Mouse (Mus musculus): ENCODE measurements around the gene Naa25.
"Not testable (repeated sequence)": the region's sequence is repeated elsewhere in the genome, so short reads cannot be mapped to it uniquely, and the experiment has no call there.

The Naa25 gene

GRCm38 (mm10) chr5:121397187-121398145 lies at the start of gene Naa25:
Gene Naa25 (plus strand): TSS chr5:121397936.
- peak; percentile 78 for DNase-seq (ENCODE audit: low spot score)

- no peak for DNase-seq (ENCODE audit: low spot score)
Measured at GRCm38 (mm10) chr5:121359229-121359628, 38.5 kb upstream of the Naa25 start.

DNA sequence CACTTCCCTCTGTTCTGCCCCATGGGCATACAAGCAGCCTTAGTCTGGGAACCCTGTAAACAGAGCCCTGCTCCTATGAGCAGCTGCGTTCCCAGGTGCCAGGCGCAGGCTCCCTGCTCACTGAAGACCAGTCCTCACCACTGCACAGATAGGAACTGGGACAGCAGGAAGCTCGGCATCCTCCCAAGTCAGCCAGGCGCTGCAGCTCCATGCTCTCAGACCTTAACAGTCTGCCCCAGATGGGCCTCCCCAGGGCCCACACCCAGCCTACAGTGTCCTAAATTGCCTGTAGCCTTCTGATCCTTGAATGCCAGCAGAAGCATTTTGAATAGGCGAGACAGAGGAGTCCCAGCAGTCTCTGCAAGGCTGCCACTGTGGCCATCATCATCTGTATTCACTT lies 36.0 kb upstream of the Naa25 start:
- DNase-seq (ENCODE audit: low spot score), result no peak

DNA sequence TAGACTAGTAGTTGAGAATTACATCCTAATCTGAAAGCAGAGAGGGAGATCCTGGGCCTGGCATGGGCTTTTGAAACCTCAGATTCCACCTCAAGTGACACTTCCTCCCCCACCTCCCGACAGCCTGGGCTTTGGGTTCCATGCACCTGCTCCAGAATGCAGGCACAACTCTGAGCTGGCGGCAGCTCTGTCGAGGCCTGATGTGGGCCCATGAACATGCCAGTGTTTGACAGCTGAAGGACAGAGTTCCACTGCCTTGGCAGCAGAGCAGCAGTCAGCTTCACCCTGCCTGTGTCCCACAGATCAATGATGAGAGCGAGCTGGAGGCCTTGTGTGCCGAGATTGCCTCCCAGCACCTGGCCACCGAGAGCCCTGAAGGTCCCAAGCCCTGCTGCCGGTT lies 34.3 kb upstream of the Naa25 start:
- no peak for DNase-seq (ENCODE audit: low spot score)

- DNase-seq (ENCODE audit: low spot score), result no peak
Measured at GRCm38 (mm10) chr5:121366449-121367225, 31.1 kb upstream of the Naa25 start.

DNA sequence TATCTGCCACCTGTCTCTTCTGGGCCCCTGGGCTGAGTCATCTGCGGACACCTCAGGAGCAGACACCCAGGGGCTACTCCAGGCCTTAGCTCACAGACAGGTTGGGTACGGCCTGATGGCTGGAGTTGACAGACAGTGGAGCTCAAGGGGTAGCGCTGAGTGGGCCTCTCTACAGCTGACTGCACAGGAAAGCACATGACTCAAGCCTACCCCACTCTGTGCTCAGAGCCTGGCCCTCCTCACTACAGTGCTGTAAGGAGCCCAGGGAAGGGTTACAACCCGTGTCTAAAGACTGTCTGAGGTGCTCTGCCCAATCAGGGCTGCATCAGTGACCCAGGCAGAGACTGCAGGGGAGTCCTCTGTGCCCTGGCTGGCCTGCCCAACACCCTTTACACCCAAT lies 30.5 kb upstream of the Naa25 start:
- DNase-seq (ENCODE audit: low spot score), result no peak

DNA sequence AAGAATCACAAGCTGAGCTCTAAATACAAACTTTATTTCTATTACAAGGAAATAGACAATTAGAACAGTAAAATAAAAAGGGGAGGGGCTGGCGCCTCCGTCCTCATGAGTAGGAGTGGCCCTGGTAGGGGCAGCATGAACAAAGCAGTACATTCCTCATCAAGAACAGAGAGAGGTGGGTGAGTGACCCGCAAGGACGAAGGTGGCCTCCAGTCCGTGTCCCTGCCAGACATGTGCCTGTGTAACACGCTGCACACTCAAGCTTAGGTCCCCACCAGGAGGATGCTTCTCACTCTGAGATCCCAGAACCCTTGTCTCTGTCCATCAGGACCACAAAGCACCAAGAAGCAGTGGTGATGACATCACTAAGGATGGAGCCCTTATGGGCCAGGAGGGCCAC lies 26.0 kb upstream of the Naa25 start:
- no peak for DNase-seq (ENCODE audit: low spot score)

GRCm38 (mm10) chr5:121374790-121375189 lies 22.9 kb upstream of the Naa25 start:
- no peak for DNase-seq (ENCODE audit: low spot score)

GRCm38 (mm10) chr5:121376972-121377371 lies 20.8 kb upstream of the Naa25 start:
- DNase-seq (ENCODE audit: low spot score), result not testable (repeated sequence)

DNA sequence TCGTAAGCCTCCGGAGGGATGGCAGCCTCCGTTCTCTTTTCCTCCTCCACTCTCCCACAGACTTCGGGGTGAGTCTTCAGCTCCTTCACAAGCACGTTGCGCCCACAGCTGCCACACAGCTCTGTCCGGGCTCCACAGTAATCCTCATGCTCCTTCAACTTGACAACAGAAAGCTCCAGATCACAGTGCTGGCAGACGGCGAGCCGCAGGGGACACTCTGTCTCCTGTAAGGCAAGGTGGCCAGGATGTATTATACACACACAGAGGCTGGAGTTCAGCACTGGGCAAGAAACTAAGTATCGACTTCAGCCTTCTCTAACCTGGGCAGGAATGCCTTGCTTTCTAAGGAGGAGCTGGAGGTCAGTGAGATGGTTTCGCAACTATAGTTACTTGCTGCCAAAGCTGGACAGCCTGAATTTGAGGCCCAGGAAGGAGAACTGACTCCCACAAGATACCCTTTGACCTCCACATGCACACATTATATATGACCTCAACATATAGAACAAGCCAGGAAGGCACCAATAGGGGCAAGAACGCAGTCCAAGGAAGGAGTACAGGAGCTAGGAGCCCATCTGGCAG lies 19.0 kb upstream of the Naa25 start:
- no peak for DNase-seq (ENCODE audit: low spot score)

DNA sequence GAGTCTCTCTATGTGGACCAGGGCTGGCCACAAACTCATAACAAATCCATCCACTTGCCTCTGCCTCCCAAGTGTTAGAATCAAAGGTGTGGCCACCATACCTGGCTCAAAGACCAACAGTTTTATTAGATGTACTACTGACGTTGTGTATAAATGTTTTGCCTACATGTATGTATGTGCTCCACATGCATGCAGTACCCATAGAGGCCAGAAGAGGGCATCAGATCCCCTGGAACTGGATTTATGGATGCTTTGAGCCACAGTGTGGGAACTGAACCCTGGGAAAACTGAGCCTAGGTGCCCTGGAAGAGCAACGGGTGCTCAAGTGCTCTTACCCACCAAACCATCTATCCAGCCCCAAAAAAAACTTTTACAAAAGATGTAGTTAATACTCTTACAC lies 17.0 kb upstream of the Naa25 start:
- DNase-seq (ENCODE audit: low spot score), result no peak

- DNase-seq (ENCODE audit: low spot score), result no peak
Measured at GRCm38 (mm10) chr5:121383857-121384756, 13.6 kb upstream of the Naa25 start.

DNA sequence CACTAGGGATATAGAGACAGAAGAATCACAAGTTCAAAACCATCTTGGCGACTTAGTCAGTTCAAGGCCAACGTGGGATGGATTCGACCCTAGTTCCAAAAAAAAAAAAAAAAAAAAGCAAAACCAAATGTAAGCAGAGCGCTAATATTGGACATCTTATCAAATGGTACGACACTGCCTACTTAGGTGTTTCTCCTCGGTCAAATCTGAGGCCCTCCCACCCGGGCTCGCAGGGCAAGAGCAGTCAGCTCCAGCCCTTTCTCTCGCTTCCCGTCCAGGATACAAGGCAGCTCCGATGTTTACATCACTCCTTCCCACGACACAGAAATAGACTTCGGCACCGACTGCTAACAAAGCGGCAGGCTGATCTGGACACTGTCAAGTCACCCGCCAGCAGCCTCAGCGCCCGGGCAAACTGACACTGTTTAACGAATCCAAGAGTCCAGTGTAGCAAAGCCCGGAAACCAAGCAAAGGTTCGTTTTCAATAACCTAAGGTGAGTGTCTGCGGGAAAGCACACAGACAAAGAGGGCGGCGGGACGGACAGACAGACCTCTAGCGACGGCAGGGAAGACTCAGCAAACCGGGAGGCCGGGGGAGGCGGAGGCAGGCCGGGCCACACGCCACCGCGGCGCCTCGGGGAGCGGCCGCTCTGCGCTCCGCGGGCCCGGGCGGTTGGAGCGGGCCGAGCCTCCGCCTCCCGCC lies 12.8 kb upstream of the Naa25 start:
- DNase-seq (ENCODE audit: low spot score), result peak; percentile 42

GRCm38 (mm10) chr5:121385461-121386119 lies 12.1 kb upstream of the Naa25 start, which contains the start of gene Trafd1:
Gene Trafd1 (minus strand): TSS chr5:121385632.
- DNase-seq (ENCODE audit: low spot score), result peak; percentile 83

- no peak for DNase-seq (ENCODE audit: low spot score)
Measured at GRCm38 (mm10) chr5:121386120-121386909, 11.4 kb upstream of the Naa25 start.

- DNase-seq (ENCODE audit: low spot score), result no peak
Measured at GRCm38 (mm10) chr5:121387126-121387525, 10.6 kb upstream of the Naa25 start.

- no peak for DNase-seq (ENCODE audit: low spot score)
Measured at GRCm38 (mm10) chr5:121389106-121389505, 8.6 kb upstream of the Naa25 start.

DNA sequence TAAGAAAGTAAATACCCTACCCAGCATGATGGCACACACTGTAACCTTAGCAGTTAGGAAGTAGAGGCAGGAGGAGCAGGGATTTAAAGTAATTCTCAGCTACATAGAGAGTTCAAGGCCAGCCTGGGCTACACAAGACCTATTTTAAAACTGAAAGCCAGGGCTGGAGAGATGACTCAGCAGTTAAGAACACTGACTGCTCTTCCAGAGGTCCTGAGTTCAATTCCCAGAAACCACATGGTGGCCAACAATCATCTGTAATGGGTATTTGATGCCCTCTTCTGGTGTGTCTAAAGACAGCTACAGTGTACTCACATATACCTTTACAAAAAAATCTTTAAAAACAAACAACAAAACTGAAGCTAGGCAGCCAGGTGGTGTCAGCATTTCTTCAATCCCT lies 8.0 kb upstream of the Naa25 start:
- no peak for DNase-seq (ENCODE audit: low spot score)

DNA sequence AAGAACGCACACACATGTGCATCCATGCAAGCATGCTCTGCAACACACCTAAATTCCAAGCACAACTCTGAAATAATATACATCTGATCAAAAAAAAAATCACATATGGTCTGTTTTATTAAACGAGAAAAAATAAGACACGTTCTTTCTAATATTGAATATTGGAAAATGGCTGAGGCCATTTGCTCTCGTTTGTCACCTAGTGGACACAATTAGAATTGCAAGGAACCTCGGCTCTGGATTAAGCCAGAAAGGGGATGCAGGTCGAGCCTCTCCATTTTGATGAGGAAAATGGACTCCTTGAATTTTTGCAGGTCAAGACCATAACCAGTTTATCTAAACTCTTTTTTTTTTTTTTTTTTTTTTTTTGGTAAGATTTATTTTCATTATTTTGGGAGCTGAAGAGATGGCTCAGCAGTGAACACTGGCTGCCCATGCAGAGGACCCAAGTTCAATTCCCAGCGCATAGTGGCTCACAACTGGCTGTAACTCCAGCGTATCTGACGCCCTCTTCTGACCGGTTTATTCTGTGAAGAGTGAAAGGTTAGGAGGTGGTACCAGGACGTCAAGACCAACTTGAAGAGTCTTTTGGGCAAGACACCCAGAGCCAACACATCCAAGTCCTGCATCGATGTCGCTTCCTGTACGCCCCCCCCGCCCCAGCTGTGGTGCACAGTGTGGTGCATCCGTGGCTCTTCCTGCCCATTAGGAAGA lies 4.9 kb upstream of the Naa25 start:
- no peak for DNase-seq (ENCODE audit: low spot score)

Measured in ovary, postnatal 10 days (tissue).